Mouse (Mus musculus) MEL (cell line): ENCODE results near the gene Wdr77. TPM values are rescaled to one million over a fixed set of nuclear protein-coding genes. Genes with fewer than 3 reads are reported as not detected.

ENCODE experiments used
- DNase-seq: peaks from one replicate; pipeline ENCODE4 v3.0.0; 2011; ENCODE audit warnings: low read depth, low spot score
- H3K27ac ChIP-seq: 2 replicates; pipeline ENCODE4 v1.5.1; 2012; ENCODE audit warnings: low read depth, mild to moderate bottlenecking, control low read depth, low read length, moderate library complexity; ENCODE audit not compliant: control insufficient read depth
- H3K27me3 ChIP-seq, 2 experiments: fragments of 150-350 bp in 1 of 2; sonication (generic) in 1 of 2; 2 replicates each; pipeline ENCODE4 v1.6.1; 2012; ENCODE audit warnings: low read length in 2 of 2, mild to moderate bottlenecking in 2 of 2, improper control_type of control experiment in 1 of 2, moderate library complexity in 1 of 2; ENCODE audit not compliant: insufficient read depth in 2 of 2, control insufficient read depth in 1 of 2
- H3K36me3 ChIP-seq, 2 experiments: 2 replicates each; pipeline ENCODE4 v1.6.1; 2012 to 2014; ENCODE audit warnings: low read length in 2 of 2, improper control_type of control experiment in 1 of 2, inconsistent platforms in 1 of 2, mild to moderate bottlenecking in 1 of 2; ENCODE audit not compliant: insufficient read depth in 2 of 2, control insufficient read depth in 1 of 2
- H3K4me1 ChIP-seq, 2 experiments: fragments of 150-350 bp in 1 of 2; sonication (generic) in 1 of 2; 2 replicates each; pipeline ENCODE4 v1.6.1; 2012; ENCODE audit warnings: low read length in 2 of 2, improper control_type of control experiment in 1 of 2, mild to moderate bottlenecking in 1 of 2; ENCODE audit not compliant: insufficient read depth in 2 of 2, control insufficient read depth in 1 of 2
- H3K4me3 ChIP-seq, 2 experiments: fragments of 150-350 bp in 1 of 2; sonication (generic) in 1 of 2; 2 replicates each; pipeline ENCODE4 v1.5.1; 2012; ENCODE audit warnings: low read depth in 2 of 2, low read length in 2 of 2, mild to moderate bottlenecking in 2 of 2, moderate library complexity in 2 of 2, control low read depth in 1 of 2, improper control_type of control experiment in 1 of 2; ENCODE audit not compliant: control insufficient read depth in 1 of 2, insufficient read depth in 1 of 2
- H3K79me2 ChIP-seq: 2 replicates; pipeline ENCODE4 v1.6.1; 2012; ENCODE audit warnings: mild to moderate bottlenecking, low read length, moderate library complexity; ENCODE audit not compliant: control insufficient read depth, poor library complexity, insufficient read depth
- H3K9ac ChIP-seq: 2 replicates; pipeline ENCODE4 v1.6.1; 2012; ENCODE audit warnings: low read depth, mild to moderate bottlenecking, control low read depth, low read length, moderate library complexity; ENCODE audit not compliant: control insufficient read depth, poor library complexity, severe bottlenecking
- H3K9me3 ChIP-seq: fragments of 150-350 bp; sonication (generic); replicated peaks from 2 replicates; pipeline ENCODE4 v1.6.1; 2012; ENCODE audit warnings: mild to moderate bottlenecking, low read length, improper control_type of control experiment, moderate library complexity; ENCODE audit not compliant: insufficient read depth
- BHLHE40 ChIP-seq: IDR thresholded peaks from 2 replicates; pipeline ENCODE4 v1.6.1; 2012; ENCODE audit warnings: low read depth, mild to moderate bottlenecking, inconsistent platforms, low read length, improper control_type of control experiment, borderline replicate concordance
- CHD1 ChIP-seq: IDR thresholded peaks from 2 replicates; pipeline ENCODE4 v1.6.1; 2012; ENCODE audit warnings: low read depth, mild to moderate bottlenecking, inconsistent platforms, low read length, improper control_type of control experiment
- ELF1 ChIP-seq: IDR thresholded peaks from 2 replicates; pipeline ENCODE4 v1.6.1; 2014; ENCODE audit warnings: low read depth, mild to moderate bottlenecking, inconsistent platforms, low read length, improper control_type of control experiment, moderate library complexity
- EP300 ChIP-seq, 2 experiments: IDR thresholded peaks; 2 replicates each; pipeline ENCODE4 v1.6.1; 2011; ENCODE audit warnings: improper control_type of control experiment in 2 of 2, low read length in 2 of 2, low read depth in 1 of 2, mild to moderate bottlenecking in 1 of 2
- ETS1 ChIP-seq: IDR thresholded peaks from 2 replicates; pipeline ENCODE4 v1.6.1; 2012; ENCODE audit warnings: low read depth, mild to moderate bottlenecking, inconsistent platforms, low read length, improper control_type of control experiment, moderate library complexity
- GABPA ChIP-seq: IDR thresholded peaks from 2 replicates; pipeline ENCODE4 v1.6.1; 2012; ENCODE audit warnings: low read depth, mild to moderate bottlenecking, inconsistent platforms, low read length, improper control_type of control experiment, moderate library complexity
- GATA1 ChIP-seq: IDR thresholded peaks from 2 replicates; pipeline ENCODE4 v1.6.1; 2011; ENCODE audit warnings: low read depth, low read length, improper control_type of control experiment
- JUND ChIP-seq: IDR thresholded peaks from 2 replicates; pipeline ENCODE4 v1.6.1; 2011; ENCODE audit warnings: low read depth, mild to moderate bottlenecking, improper control_type of control experiment, low read length
- KAT2A ChIP-seq: conservative IDR thresholded peaks from 2 replicates; pipeline ENCODE4 v1.6.1; 2012; ENCODE audit warnings: low read depth, low read length, improper control_type of control experiment, inconsistent platforms
- MAFK ChIP-seq: IDR thresholded peaks from 2 replicates; pipeline ENCODE4 v1.6.1; 2011; ENCODE audit warnings: low read depth, mild to moderate bottlenecking, low read length, improper control_type of control experiment, borderline replicate concordance
- MAX ChIP-seq: IDR thresholded peaks from 2 replicates; pipeline ENCODE4 v1.6.1; 2011; ENCODE audit warnings: low read length, improper control_type of control experiment
- MAZ ChIP-seq: IDR thresholded peaks from 2 replicates; pipeline ENCODE4 v1.6.1; 2012; ENCODE audit warnings: low read depth, mild to moderate bottlenecking, inconsistent platforms, low read length, improper control_type of control experiment
- MEF2A ChIP-seq: IDR thresholded peaks from 2 replicates; pipeline ENCODE4 v1.6.1; 2014; ENCODE audit warnings: low read depth, mild to moderate bottlenecking, inconsistent platforms, low read length, improper control_type of control experiment; ENCODE audit not compliant: poor library complexity, insufficient replicate concordance, severe bottlenecking; ENCODE audit errors: extremely low read depth
- MXI1 ChIP-seq: IDR thresholded peaks from 2 replicates; pipeline ENCODE4 v1.6.1; 2011; ENCODE audit warnings: mild to moderate bottlenecking, low read depth, low read length, improper control_type of control experiment
- MYB ChIP-seq: IDR thresholded peaks from 2 replicates; pipeline ENCODE4 v1.6.1; 2011; ENCODE audit warnings: mild to moderate bottlenecking, low read depth, low read length, improper control_type of control experiment
- MYC ChIP-seq: IDR thresholded peaks from 2 replicates; pipeline ENCODE4 v1.6.1; 2011; ENCODE audit warnings: low read depth, mild to moderate bottlenecking, low read length, improper control_type of control experiment, moderate library complexity
- NELFE ChIP-seq: IDR thresholded peaks from 2 replicates; pipeline ENCODE4 v1.6.1; 2011; ENCODE audit warnings: low read depth, low read length, improper control_type of control experiment
- NRF1 ChIP-seq: IDR thresholded peaks from 2 replicates; pipeline ENCODE4 v1.6.1; 2014; ENCODE audit warnings: low read depth, mild to moderate bottlenecking, inconsistent platforms, low read length, improper control_type of control experiment, moderate library complexity; ENCODE audit not compliant: poor library complexity, insufficient read depth, severe bottlenecking
- POLR2AphosphoS2 ChIP-seq: IDR thresholded peaks from 2 replicates; pipeline ENCODE4 v1.6.1; 2011; ENCODE audit warnings: low read length, improper control_type of control experiment
- POLR2AphosphoS5 ChIP-seq: IDR thresholded peaks from 2 replicates; pipeline ENCODE4 v1.6.1; 2012; ENCODE audit warnings: low read depth, borderline replicate concordance, mild to moderate bottlenecking, inconsistent platforms, low read length, moderate library complexity, mixed read lengths
- RAD21 ChIP-seq: IDR thresholded peaks from 2 replicates; pipeline ENCODE4 v1.6.1; 2011; ENCODE audit warnings: mild to moderate bottlenecking, low read depth, low read length, improper control_type of control experiment
- SIN3A ChIP-seq: IDR thresholded peaks from 2 replicates; pipeline ENCODE4 v1.6.1; 2012; ENCODE audit warnings: low read length, improper control_type of control experiment, inconsistent platforms
- SMC3 ChIP-seq: IDR thresholded peaks from 2 replicates; pipeline ENCODE4 v1.6.1; 2011; ENCODE audit warnings: low read depth, low read length, improper control_type of control experiment
- TBP ChIP-seq: IDR thresholded peaks from 2 replicates; pipeline ENCODE4 v1.8.0; 2011; ENCODE audit warnings: low read depth, low read length, improper control_type of control experiment
- TCF12 ChIP-seq: IDR thresholded peaks from 2 replicates; pipeline ENCODE4 v1.6.1; 2014; ENCODE audit warnings: low read depth, mild to moderate bottlenecking, inconsistent platforms, low read length, improper control_type of control experiment, moderate library complexity
- USF2 ChIP-seq, 2 experiments: IDR thresholded peaks; 2 replicates each; pipeline ENCODE4 v1.6.1; 2011 to 2012; ENCODE audit warnings: improper control_type of control experiment in 2 of 2, low read length in 2 of 2, borderline replicate concordance in 1 of 2, inconsistent platforms in 1 of 2, low read depth in 1 of 2, mild to moderate bottlenecking in 1 of 2; ENCODE audit not compliant: insufficient read depth in 1 of 2
- ZMIZ1 ChIP-seq: IDR thresholded peaks from 2 replicates; pipeline ENCODE4 v1.6.1; 2012; ENCODE audit warnings: low read depth, mild to moderate bottlenecking, inconsistent platforms, low read length, improper control_type of control experiment, moderate library complexity
- polyA plus RNA-seq, 2 experiments: library from polyadenylated mRNA; stranded (reverse) in 1 of 2; unstranded in 1 of 2; fragments of >175 nt in 1 of 2; fragments of >200 nt in 1 of 2; gene quantifications; 2 replicates each; pipeline versions ENCODE4 v1.2.1 to v1.2.4; 2012; ENCODE audit warnings: low replicate concordance in 2 of 2, low read depth in 1 of 2; ENCODE audit not compliant: insufficient read length in 2 of 2, insufficient read depth in 1 of 2, missing spikeins in 1 of 2
- total RNA-seq: library from RNA; depleted of rRNA; stranded (reverse); fragments of 300-350 nt; gene quantifications from 2 replicates; pipeline ENCODE4 v1.2.3, GENCODE M21; 2012

Gene Wdr77
- total and polyA plus RNA-seq, 3 experiments, result 116 to 204 TPM; not detected in 1

DNA sequence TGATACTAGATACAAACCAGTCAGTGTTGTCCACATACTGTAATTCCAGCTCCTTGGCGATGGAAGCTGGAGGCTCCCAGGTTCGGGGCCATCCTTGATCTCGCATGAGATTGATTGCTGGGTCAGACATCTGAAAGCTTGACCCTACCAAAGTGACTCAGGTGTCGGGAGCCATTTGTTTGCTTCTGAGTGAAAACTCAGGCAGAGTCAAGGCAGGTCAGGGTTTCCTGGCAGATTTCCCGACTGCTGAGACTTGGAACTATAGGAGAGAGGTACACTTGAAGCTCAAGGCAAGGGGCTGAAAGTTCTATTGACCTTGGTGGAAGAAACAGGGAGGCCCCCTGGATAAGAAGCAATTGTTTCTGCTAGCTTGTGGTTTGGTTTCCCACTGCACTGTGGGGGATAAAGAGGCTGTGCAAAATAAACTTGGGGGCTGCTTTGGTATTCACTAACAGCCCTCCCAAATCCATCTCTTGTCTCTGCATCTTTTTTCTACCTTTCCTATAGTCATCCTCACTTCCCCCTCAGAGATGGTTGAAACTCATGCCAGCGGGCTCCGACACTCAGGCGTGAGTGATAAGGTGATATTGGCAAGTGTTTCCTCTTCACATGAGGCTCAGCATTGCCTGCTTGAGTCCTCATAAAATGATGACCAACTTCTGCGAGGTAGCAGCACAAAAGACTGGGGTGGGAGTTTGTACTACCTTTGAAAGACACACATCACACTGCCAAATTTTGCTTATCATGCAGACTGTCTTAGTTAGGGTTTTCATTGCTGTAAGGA, 46.9 kb upstream of the Wdr77 start:
- Histone ChIP-seq H3K79me2 (no peaks in the 10 kb centered on the region), H3K9ac (no peak overlapping the region), H3K9me3 (no peaks in the 10 kb centered on the region), H3K4me3 (no peak overlapping the region), H3K4me1 (peaks cover 30 to 50% of the 10 kb centered on the region in 2 experiments), H3K27me3 (no peaks in the 10 kb centered on the region), H3K36me3 (peaks cover 0 to 46% of the 10 kb centered on the region in 2 experiments; a peak in 2 of 4 replicates), H3K27ac (no peak overlapping the region)
- peak; percentile 74 for TF ChIP-seq GATA1
- no peak for TF ChIP-seq USF2 (IDR thresholded peaks at IDR 0.05; ENCODE audit: borderline replicate concordance in 1 of 2, insufficient read depth in 1 of 2, low read depth in 1 of 2, low read length in 2 of 2)
- peak; percentile 62; the same call in 1 of the 2 replicates for TF ChIP-seq TCF12
- no peak for TF ChIP-seq POLR2AphosphoS5
- TF ChIP-seq KAT2A, result no peak
- TF ChIP-seq MAZ, result 0 out of 2 replicates have a peak, but pooled peaks have one; percentile 26
- TF ChIP-seq NRF1, result no peak
- TF ChIP-seq TBP, result no peak
- no peak for TF ChIP-seq MEF2A
- TF ChIP-seq SIN3A, result peak; percentile 30; the same call in 1 of the 2 replicates
- no peak for TF ChIP-seq POLR2AphosphoS2
- TF ChIP-seq JUND, result no peak
- TF ChIP-seq GABPA, result no peak
- TF ChIP-seq MYC, result 0 out of 2 replicates have a peak, but pooled peaks have one; percentile 47
- no peak for TF ChIP-seq NELFE
- no peak for TF ChIP-seq MXI1
- TF ChIP-seq ELF1, result no peak
- peak; percentile 44 to 69; a peak in 2 of 4 replicates for TF ChIP-seq EP300 (IDR thresholded peaks at IDR 0.05; ENCODE audit: low read depth in 1 of 2, low read length in 2 of 2)
- TF ChIP-seq ETS1, result peak; percentile 59
- no peak for TF ChIP-seq ZMIZ1
- TF ChIP-seq MAFK, result no peak
- TF ChIP-seq MYB, result no peak
- no peak for TF ChIP-seq CHD1
- peak; percentile 82 for TF ChIP-seq MAX
- TF ChIP-seq SMC3, result no peak
- no peak for TF ChIP-seq RAD21
- TF ChIP-seq BHLHE40, result peak; percentile 71
- peak; percentile 60 for DNase-seq
